Mouse (Mus musculus) kidney, embryonic 16.5 days (tissue): ENCODE results near the gene Itpr1. TPM values are rescaled to one million over a fixed set of nuclear protein-coding genes. Genes with fewer than 3 reads are reported as not detected.

Experiments used
- ATAC-seq: fragments of 200-750 bp; cut with Nextera tagmentation; 2 replicates; pipeline ENCODE4 v1.8.0; 2017; ENCODE audit warnings: moderate TSS enrichment; ENCODE audit not compliant: low FRiP score, low TSS enrichment
- H3K27ac ChIP-seq: fragments of 300-500 bp; sonication (generic); 2 replicates; pipeline ENCODE4 v1.5.1; 2014; ENCODE audit warnings: low read length
- H3K27me3 ChIP-seq: fragments of 300-500 bp; sonication (generic); 2 replicates; pipeline ENCODE4 v1.6.1; 2014; ENCODE audit warnings: low read length, control low read depth, mixed read lengths; ENCODE audit not compliant: insufficient read depth
- H3K36me3 ChIP-seq: fragments of 300-500 bp; sonication (generic); 2 replicates; pipeline ENCODE4 v1.6.1; 2014; ENCODE audit warnings: low read length, control low read depth, mixed read lengths; ENCODE audit not compliant: insufficient read depth
- H3K4me1 ChIP-seq: fragments of 300-500 bp; sonication (generic); 2 replicates; pipeline ENCODE4 v1.6.1; 2014; ENCODE audit warnings: low read length, control low read depth, mixed read lengths; ENCODE audit not compliant: insufficient read depth
- H3K4me2 ChIP-seq: fragments of 300-500 bp; sonication (generic); replicated peaks from 2 replicates; pipeline ENCODE4 v1.6.1; 2014; ENCODE audit warnings: low read depth, low read length
- H3K4me3 ChIP-seq: fragments of 300-500 bp; sonication (generic); 2 replicates; pipeline ENCODE4 v1.5.1; 2014; ENCODE audit warnings: mild to moderate bottlenecking, low read length
- H3K9ac ChIP-seq: fragments of 300-500 bp; sonication (generic); replicated peaks from 2 replicates; pipeline ENCODE4 v1.6.1; 2014; ENCODE audit warnings: low read length
- H3K9me3 ChIP-seq: fragments of 300-500 bp; sonication (generic); 2 replicates; pipeline ENCODE4 v1.6.1; 2016; ENCODE audit warnings: low read length, control low read depth
- WGBS: fragments of 180-500 bp; shearing (Covaris S2); extraction: QIAGEN DNeasy Blood & Tissue Kit; methylation state at CpG from one replicate; pipeline ENCODE4 v1.1.7; 2014; 5-methylcytosine and 5-hydroxymethylcytosine counted together
- polyA plus RNA-seq: library from polyadenylated mRNA; unstranded; fragments of >200 nt; fragmentation: Nextera tagmentation; extraction: Ambion mirVana; gene quantifications from 2 replicates; pipeline ENCODE4 v1.2.1, GENCODE M21; 2015

Gene Itpr1
- polyA plus RNA-seq, 1 experiment from 2014 or later = 24.6 TPM

- WGBS = 51% methylated on average over 9 of the region's 9 CpGs
- Histone ChIP-seq H3K9ac (no peak overlapping the region), H3K27ac (peak overlapping the region; percentile 68), H3K27me3 (no peaks in the 10 kb centered on the region), H3K9me3 (no peaks in the 10 kb centered on the region), H3K36me3 (no peaks in the 10 kb centered on the region), H3K4me2 (peak overlapping the region; percentile 35; the same call in 1 of the 2 replicates), H3K4me1 (peaks cover 27% of the 10 kb centered on the region), H3K4me3 (no peak overlapping the region)
- no peak for ATAC-seq
Measured at GRCm38 (mm10) chr6:108306910-108307584, 94.2 kb downstream of the Itpr1 start.

- Histone ChIP-seq H3K36me3 (no peaks in the 10 kb centered on the region), H3K4me3 (no peak overlapping the region), H3K9ac (no peak overlapping the region), H3K27ac (no peak overlapping the region), H3K9me3 (no peaks in the 10 kb centered on the region), H3K4me1 (peaks cover 27% of the 10 kb centered on the region), H3K27me3 (no peaks in the 10 kb centered on the region), H3K4me2 (no peak overlapping the region)
- WGBS = 95% methylated on average over 6 of the region's 6 CpGs
- no peak for ATAC-seq
Measured at GRCm38 (mm10) chr6:108307770-108308169, 94.9 kb downstream of the Itpr1 start.

GRCm38 (mm10) chr6:108309391-108310182 is 96.7 kb downstream of the Itpr1 start:
- no peaks in the 10 kb centered on the region for H3K9me3 ChIP-seq
- WGBS = 54% methylated on average over 8 of the region's 8 CpGs
- H3K27me3 ChIP-seq = no peaks in the 10 kb centered on the region
- H3K9ac ChIP-seq = no peak overlapping the region
- H3K4me2 ChIP-seq = no peak overlapping the region
- H3K4me3 ChIP-seq = no peak overlapping the region
- H3K27ac ChIP-seq = no peak overlapping the region
- peaks cover 23% of the 10 kb centered on the region for H3K4me1 ChIP-seq
- ATAC-seq = no peak
- H3K36me3 ChIP-seq = no peaks in the 10 kb centered on the region

GRCm38 (mm10) chr6:108313056-108313455 is 100.2 kb downstream of the Itpr1 start:
- no peak overlapping the region for H3K27ac ChIP-seq
- 93% methylated on average over 1 of the region's 1 CpGs for WGBS

GRCm38 (mm10) chr6:108313997-108314396 is 101.1 kb downstream of the Itpr1 start:
- no peaks in the 10 kb centered on the region for H3K4me1 ChIP-seq
- no peak overlapping the region for H3K4me3 ChIP-seq
- no peak overlapping the region for H3K27ac ChIP-seq
- ATAC-seq = no peak
- H3K27me3 ChIP-seq = no peaks in the 10 kb centered on the region
- H3K36me3 ChIP-seq = no peaks in the 10 kb centered on the region
- no peaks in the 10 kb centered on the region for H3K9me3 ChIP-seq
- WGBS = 97% methylated on average over 1 of the region's 1 CpGs
- H3K9ac ChIP-seq = no peak overlapping the region
- no peak overlapping the region for H3K4me2 ChIP-seq

More at GRCm38 (mm10) chr6:108313056-108313455, 100.2 kb downstream of the Itpr1 start:
- no peaks in the 10 kb centered on the region for H3K4me1 ChIP-seq
- H3K27me3 ChIP-seq = no peaks in the 10 kb centered on the region
- no peak for ATAC-seq
- H3K4me3 ChIP-seq = no peak overlapping the region
- no peak overlapping the region for H3K9ac ChIP-seq
- H3K9me3 ChIP-seq = no peaks in the 10 kb centered on the region
- no peak overlapping the region for H3K4me2 ChIP-seq
- H3K36me3 ChIP-seq = no peaks in the 10 kb centered on the region

- Histone ChIP-seq H3K36me3 (no peaks in the 10 kb centered on the region), H3K4me1 (no peaks in the 10 kb centered on the region), H3K27ac (no peak overlapping the region), H3K4me3 (no peak overlapping the region), H3K9me3 (no peaks in the 10 kb centered on the region), H3K4me2 (no peak overlapping the region), H3K9ac (no peak overlapping the region), H3K27me3 (no peaks in the 10 kb centered on the region)
- 78% methylated on average over 4 of the region's 4 CpGs for WGBS
- ATAC-seq = no peak
Measured at GRCm38 (mm10) chr6:108316268-108316824, 103.5 kb downstream of the Itpr1 start.

GRCm38 (mm10) chr6:108316951-108317350 is 104.1 kb downstream of the Itpr1 start:
- 69% methylated on average over 1 of the region's 1 CpGs for WGBS
- no peak for ATAC-seq
- Histone ChIP-seq H3K36me3 (no peaks in the 10 kb centered on the region), H3K4me1 (no peaks in the 10 kb centered on the region), H3K9me3 (no peaks in the 10 kb centered on the region), H3K27me3 (no peaks in the 10 kb centered on the region), H3K9ac (no peak overlapping the region), H3K27ac (no peak overlapping the region), H3K4me3 (no peak overlapping the region), H3K4me2 (no peak overlapping the region)

GRCm38 (mm10) chr6:108321653-108322052 is 108.8 kb downstream of the Itpr1 start:
- Histone ChIP-seq H3K36me3 (peaks cover 3% of the 10 kb centered on the region; the same call in 1 of the 2 replicates), H3K9me3 (no peaks in the 10 kb centered on the region), H3K9ac (no peak overlapping the region), H3K4me2 (no peak overlapping the region), H3K27ac (no peak overlapping the region), H3K27me3 (no peaks in the 10 kb centered on the region), H3K4me1 (0 out of 2 replicates have a peak, but pooled peaks cover 4% of the 10 kb centered on the region), H3K4me3 (no peak overlapping the region)
- WGBS = 57% methylated on average over 2 of the region's 2 CpGs
- peak; percentile 65; the same call in 1 of the 2 replicates for ATAC-seq

GRCm38 (mm10) chr6:108324464-108325025 is 111.6 kb downstream of the Itpr1 start:
- no peak for ATAC-seq
- H3K9me3 ChIP-seq = no peaks in the 10 kb centered on the region
- 0 out of 2 replicates have a peak, but pooled peaks cover 9% of the 10 kb centered on the region for H3K4me1 ChIP-seq
- H3K27me3 ChIP-seq = no peaks in the 10 kb centered on the region
- H3K27ac ChIP-seq = no peak overlapping the region
- no peak overlapping the region for H3K9ac ChIP-seq
- peaks cover 3% of the 10 kb centered on the region; the same call in 1 of the 2 replicates for H3K36me3 ChIP-seq
- H3K4me3 ChIP-seq = no peak overlapping the region
- H3K4me2 ChIP-seq = no peak overlapping the region
- WGBS = 79% methylated on average over 6 of the region's 6 CpGs
